Mouse (Mus musculus): ENCODE measurements around the gene Cap2. TPM values are rescaled to one million over a fixed set of nuclear protein-coding genes. Genes with fewer than 3 reads are reported as not detected.

Gene Cap2
- polyA plus RNA-seq, 1 experiment from 2014 or later, result 11.8 TPM

DNA sequence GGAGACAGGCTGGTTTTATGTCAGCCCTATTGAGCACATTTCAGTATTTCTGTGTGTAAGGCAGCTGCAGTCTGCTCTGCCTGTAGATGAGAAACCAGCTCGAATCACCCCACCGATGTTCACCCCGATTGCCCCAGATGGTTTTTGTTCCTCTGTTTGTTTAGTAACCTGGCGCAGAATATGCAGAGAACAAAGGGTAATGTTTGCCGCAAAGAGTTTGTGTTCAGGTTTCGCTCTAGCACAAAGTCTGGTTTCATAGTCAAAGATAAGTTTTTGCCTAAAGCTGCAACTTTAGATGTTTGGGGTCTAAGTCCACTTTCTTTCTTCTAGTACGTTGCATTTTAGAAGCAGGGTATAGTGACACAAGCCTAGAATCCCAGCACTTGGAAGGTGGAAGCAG, 151.0 kb downstream of the Cap2 start:
- Histone ChIP-seq H3K27ac (ENCODE audit: low read length) (no peak overlapping the region), H3K4me1 (replicated peaks; ENCODE audit: control insufficient read depth, insufficient read depth, low read length) (no peaks in the 10 kb centered on the region), H3K36me3 (ENCODE audit: control insufficient read depth, insufficient read depth, low read length) (no peaks in the 10 kb centered on the region), H3K9me3 (ENCODE audit: control insufficient read depth, low read length) (no peaks in the 10 kb centered on the region), H3K27me3 (ENCODE audit: control insufficient read depth, insufficient read depth, low read depth, low read length) (no peaks in the 10 kb centered on the region), H3K9ac (ENCODE audit: low read length) (no peak overlapping the region), H3K4me3 (ENCODE audit: low read length) (no peak overlapping the region), H3K4me2 (ENCODE audit: low read depth, low read length) (no peak overlapping the region)
- ATAC-seq (ENCODE audit: low read depth), result no peak
- 82% methylated on average over 7 of the region's 7 CpGs for WGBS

DNA sequence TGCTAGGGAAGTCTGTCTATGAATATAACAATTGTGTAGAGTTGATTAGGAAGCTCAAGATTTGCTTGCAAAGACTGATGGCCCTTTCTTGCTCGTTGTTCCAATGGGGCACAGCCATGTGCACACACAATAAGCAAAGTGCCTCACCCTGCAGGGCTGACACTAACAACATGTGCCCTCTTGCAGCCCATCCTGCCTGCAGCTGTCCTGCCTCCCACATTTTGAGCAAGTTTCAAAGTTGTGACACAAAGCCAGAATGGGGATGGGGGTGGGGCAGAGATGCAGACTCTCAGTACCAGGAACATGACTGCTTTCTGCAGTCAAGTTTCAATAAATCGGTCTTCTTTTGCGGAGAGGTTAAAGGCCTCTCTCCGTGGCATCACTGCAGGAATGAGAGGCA, 152.0 kb downstream of the Cap2 start:
- Histone ChIP-seq H3K4me2 (ENCODE audit: low read depth, low read length) (no peak overlapping the region), H3K4me1 (replicated peaks; ENCODE audit: control insufficient read depth, insufficient read depth, low read length) (no peaks in the 10 kb centered on the region), H3K36me3 (ENCODE audit: control insufficient read depth, insufficient read depth, low read length) (no peaks in the 10 kb centered on the region), H3K9me3 (ENCODE audit: control insufficient read depth, low read length) (no peaks in the 10 kb centered on the region), H3K4me3 (ENCODE audit: low read length) (no peak overlapping the region), H3K9ac (ENCODE audit: low read length) (no peak overlapping the region), H3K27ac (ENCODE audit: low read length) (no peak overlapping the region), H3K27me3 (ENCODE audit: control insufficient read depth, insufficient read depth, low read depth, low read length) (no peaks in the 10 kb centered on the region)
- WGBS, result 67% methylated on average over 4 of the region's 4 CpGs
- no peak for ATAC-seq (ENCODE audit: low read depth)

DNA sequence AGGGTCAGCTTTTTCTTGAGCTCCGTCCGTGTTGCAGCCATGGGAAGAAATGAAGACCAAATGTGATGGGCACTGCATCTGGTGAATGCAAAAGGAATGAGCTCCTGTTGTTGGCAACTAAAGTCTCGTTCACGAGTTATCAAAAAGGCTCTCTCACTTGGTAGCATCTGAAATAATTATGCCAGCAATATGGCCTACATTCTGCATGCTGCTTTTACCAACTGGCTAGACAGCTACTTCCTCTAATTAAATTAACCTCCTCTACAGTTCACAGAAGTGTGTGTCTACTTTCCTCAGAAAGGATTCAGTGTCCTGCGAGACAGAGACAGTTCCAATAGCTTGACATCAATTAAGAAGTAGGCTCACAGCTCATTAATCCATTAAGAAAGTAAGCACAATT, 152.9 kb downstream of the Cap2 start:
- ATAC-seq (ENCODE audit: low read depth), result no peak
- no peak overlapping the region for H3K4me2 ChIP-seq (ENCODE audit: low read depth, low read length)
- no peak overlapping the region for H3K9ac ChIP-seq (ENCODE audit: low read length)
- H3K27ac ChIP-seq (ENCODE audit: low read length), result no peak overlapping the region
- no peaks in the 10 kb centered on the region for H3K36me3 ChIP-seq (ENCODE audit: control insufficient read depth, insufficient read depth, low read length)
- no peaks in the 10 kb centered on the region for H3K27me3 ChIP-seq (ENCODE audit: control insufficient read depth, insufficient read depth, low read depth, low read length)
- peaks cover 2% of the 10 kb centered on the region; the same call in 1 of the 2 replicates for H3K9me3 ChIP-seq (ENCODE audit: control insufficient read depth, low read length)
- no peaks in the 10 kb centered on the region for H3K4me1 ChIP-seq (replicated peaks; ENCODE audit: control insufficient read depth, insufficient read depth, low read length)
- WGBS, result 87% methylated on average over 5 of the region's 5 CpGs
- H3K4me3 ChIP-seq (ENCODE audit: low read length), result no peak overlapping the region

DNA sequence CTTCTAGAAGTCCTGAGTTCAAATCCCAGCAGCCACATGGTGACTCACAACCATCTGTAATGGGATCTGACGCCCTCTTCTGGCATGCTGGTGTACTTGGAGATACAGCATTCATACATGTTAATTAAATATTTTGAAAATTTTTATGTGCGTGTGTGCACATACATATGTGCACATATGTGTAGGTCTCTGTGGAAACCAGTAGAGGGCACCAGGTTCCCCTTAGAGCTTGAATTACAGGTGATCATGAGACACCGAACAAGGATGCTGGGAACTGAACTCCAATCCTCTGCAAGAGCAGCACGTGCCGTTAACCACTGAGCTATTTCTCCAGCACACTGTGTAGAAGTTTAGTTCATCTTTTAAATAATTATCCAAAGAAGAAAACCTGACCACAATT, 157.6 kb downstream of the Cap2 start:
- no peak for ATAC-seq (ENCODE audit: low read depth)

DNA sequence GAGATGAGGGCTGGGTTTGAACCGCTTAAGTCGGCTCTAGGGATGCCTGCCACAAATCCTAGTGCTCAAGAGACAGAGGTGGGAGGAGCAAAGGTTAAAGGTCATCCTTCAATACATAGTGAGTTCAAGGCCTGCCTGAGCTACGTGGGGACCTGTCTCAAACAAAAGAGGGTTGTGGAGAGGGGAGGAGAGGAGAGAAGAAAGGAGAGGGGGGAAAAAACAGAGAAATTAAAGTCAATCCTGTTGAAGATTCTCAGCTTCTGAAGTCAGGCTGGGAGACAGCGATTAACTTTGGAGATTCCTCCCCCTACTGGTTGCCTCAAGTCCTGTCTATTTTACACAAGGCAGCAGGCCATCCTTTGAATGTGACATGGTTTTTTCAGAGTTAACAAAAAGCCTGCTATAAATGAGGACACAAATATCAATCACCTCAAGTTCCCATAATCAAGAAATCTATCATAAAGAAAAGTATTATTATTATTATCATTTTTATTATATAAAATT, 161.9 kb downstream of the Cap2 start:
- H3K4me2 ChIP-seq (ENCODE audit: low read depth, low read length), result no peak overlapping the region
- ATAC-seq (ENCODE audit: low read depth), result no peak
- H3K36me3 ChIP-seq (ENCODE audit: control insufficient read depth, insufficient read depth, low read length), result no peaks in the 10 kb centered on the region
- H3K4me1 ChIP-seq (replicated peaks; ENCODE audit: control insufficient read depth, insufficient read depth, low read length), result no peaks in the 10 kb centered on the region; the same call in 1 of the 2 replicates
- H3K27me3 ChIP-seq (ENCODE audit: control insufficient read depth, insufficient read depth, low read depth, low read length), result no peaks in the 10 kb centered on the region
- WGBS, result 32% methylated on average over 4 of the region's 4 CpGs
- no peak overlapping the region for H3K27ac ChIP-seq (ENCODE audit: low read length)
- peaks cover 2% of the 10 kb centered on the region; the same call in 1 of the 2 replicates for H3K9me3 ChIP-seq (ENCODE audit: control insufficient read depth, low read length)
- no peak overlapping the region for H3K9ac ChIP-seq (ENCODE audit: low read length)
- no peak overlapping the region for H3K4me3 ChIP-seq (ENCODE audit: low read length)

More for the DNA sequence above, 157.6 kb downstream of the Cap2 start:
- H3K27ac ChIP-seq (ENCODE audit: low read length), result no peak overlapping the region
- H3K36me3 ChIP-seq (ENCODE audit: control insufficient read depth, insufficient read depth, low read length), result no peaks in the 10 kb centered on the region
- H3K9ac ChIP-seq (ENCODE audit: low read length), result no peak overlapping the region
- peaks cover 2% of the 10 kb centered on the region; the same call in 1 of the 2 replicates for H3K9me3 ChIP-seq (ENCODE audit: control insufficient read depth, low read length)
- no peaks in the 10 kb centered on the region for H3K4me1 ChIP-seq (replicated peaks; ENCODE audit: control insufficient read depth, insufficient read depth, low read length)
- WGBS, result 87% methylated on average over 5 of the region's 5 CpGs
- no peak overlapping the region for H3K4me2 ChIP-seq (ENCODE audit: low read depth, low read length)
- H3K4me3 ChIP-seq (ENCODE audit: low read length), result no peak overlapping the region
- H3K27me3 ChIP-seq (ENCODE audit: control insufficient read depth, insufficient read depth, low read depth, low read length), result no peaks in the 10 kb centered on the region

DNA sequence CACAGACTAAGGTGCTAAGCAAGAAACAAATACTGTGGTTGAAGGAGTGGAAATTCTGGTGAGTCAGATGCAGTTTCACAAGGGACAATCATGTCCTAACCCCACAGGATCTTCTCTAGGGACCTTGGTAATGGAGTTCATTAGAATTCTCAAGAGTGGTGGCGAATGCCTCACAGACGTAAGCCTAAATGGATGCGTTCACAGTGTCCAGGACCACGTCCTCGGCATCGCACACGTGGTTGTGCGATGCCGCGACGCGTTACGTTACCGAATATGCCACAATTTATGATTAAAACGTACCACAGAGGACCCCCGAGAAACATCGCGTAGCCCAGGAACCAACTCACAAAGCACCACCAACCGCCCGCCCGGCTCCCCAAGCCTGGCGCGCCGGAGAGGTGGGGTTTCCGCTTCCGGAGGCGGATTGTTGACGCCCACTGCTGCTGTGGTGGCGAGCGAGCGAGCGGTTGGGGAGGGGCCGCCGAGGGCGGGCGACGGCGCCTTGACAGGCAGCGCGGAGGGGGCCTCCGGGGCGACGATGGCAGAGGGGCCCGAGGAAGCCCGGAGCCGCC, 167.5 kb downstream of the Cap2 start, which contains the start of gene Fam8a1:
Fam8a1 (plus strand) TSS at position 475 of the 572 bp plus-strand sequence.
- 1% methylated on average over 46 of the region's 46 CpGs for WGBS
- H3K4me1 ChIP-seq (replicated peaks; ENCODE audit: control insufficient read depth, insufficient read depth, low read length), result peaks cover 8% of the 10 kb centered on the region
- H3K9ac ChIP-seq (ENCODE audit: low read length), result peak within 1 kb of the TSS; percentile 90
- H3K4me2 ChIP-seq (ENCODE audit: low read depth, low read length), result peak within 1 kb of the TSS; percentile 90
- ATAC-seq (ENCODE audit: low read depth), result peak; percentile 97
- peak within 1 kb of the TSS; percentile 90 for H3K4me3 ChIP-seq (ENCODE audit: low read length)
- peaks cover 5% of the 10 kb centered on the region for H3K36me3 ChIP-seq (ENCODE audit: control insufficient read depth, insufficient read depth, low read length)
- peak within 1 kb of the TSS; percentile 72 for H3K27ac ChIP-seq (ENCODE audit: low read length)
- no peaks in the 10 kb centered on the region for H3K9me3 ChIP-seq (ENCODE audit: control insufficient read depth, low read length)
- H3K27me3 ChIP-seq (ENCODE audit: control insufficient read depth, insufficient read depth, low read depth, low read length), result no peaks in the 10 kb centered on the region

DNA sequence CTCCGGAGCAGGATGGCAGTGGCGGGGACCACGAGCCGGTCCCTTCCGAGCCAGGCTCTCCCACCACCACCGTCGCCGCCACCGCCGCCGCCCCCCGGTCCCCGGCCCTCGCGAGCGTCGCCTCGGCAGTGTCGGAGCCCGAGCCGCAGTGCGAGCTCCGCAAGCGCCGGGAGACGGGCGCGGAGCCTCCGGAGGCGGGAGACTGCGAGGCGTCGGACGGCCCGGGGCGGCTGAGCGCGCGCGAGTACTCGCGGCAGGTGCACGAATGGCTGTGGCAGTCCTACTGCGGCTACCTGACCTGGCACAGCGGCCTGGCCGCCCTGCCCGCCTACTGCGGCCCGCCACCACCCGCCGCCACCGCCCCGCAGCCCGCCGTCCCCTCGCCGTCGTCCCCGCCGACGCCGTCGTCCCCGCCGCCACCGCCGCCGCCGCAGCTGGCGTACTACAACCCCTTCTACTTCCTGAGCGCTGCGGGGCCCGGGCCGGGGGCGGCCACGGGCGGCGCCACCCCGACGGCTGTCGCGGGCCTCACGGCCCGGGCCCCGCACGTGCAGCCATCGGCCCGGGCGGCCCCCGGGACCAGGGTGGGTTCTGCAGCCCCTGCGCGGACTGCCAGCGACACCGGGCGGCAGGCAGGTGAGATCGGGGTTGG, 168.1 kb downstream of the Cap2 start:
- peak overlapping the region; percentile 90 for H3K4me2 ChIP-seq (ENCODE audit: low read depth, low read length)
- peak; percentile 75 for ATAC-seq (ENCODE audit: low read depth)
- H3K9ac ChIP-seq (ENCODE audit: low read length), result peak overlapping the region; percentile 90
- peaks cover 8% of the 10 kb centered on the region for H3K4me1 ChIP-seq (replicated peaks; ENCODE audit: control insufficient read depth, insufficient read depth, low read length)
- peaks cover 5% of the 10 kb centered on the region for H3K36me3 ChIP-seq (ENCODE audit: control insufficient read depth, insufficient read depth, low read length)
- peak overlapping the region; percentile 90 for H3K4me3 ChIP-seq (ENCODE audit: low read length)
- peak overlapping the region; percentile 72 for H3K27ac ChIP-seq (ENCODE audit: low read length)
- no peaks in the 10 kb centered on the region for H3K9me3 ChIP-seq (ENCODE audit: control insufficient read depth, low read length)
- H3K27me3 ChIP-seq (ENCODE audit: control insufficient read depth, insufficient read depth, low read depth, low read length), result no peaks in the 10 kb centered on the region
- under 1% methylated on average over 42 of the region's 96 CpGs for whole genome bisulfite sequencing

DNA sequence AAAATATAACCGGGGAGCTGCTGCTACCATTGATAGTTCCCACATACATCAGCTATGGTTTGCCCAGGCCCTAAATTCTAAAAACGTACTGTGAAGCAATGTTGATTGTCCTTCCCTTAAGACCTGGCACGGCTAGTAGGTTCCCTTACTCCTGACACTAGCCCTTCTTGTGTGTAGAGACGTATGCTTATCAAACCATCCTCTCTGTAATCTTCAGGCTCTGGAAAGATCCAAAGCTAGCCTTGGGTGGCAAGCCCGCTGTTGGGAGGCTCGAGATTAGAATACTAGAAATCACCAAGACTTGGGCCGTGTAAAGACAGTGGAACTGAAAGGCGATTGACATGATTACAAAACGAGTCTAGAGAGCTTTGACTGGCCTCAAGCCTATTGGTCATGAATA, 168.9 kb downstream of the Cap2 start:
- Histone ChIP-seq H3K27ac (ENCODE audit: low read length) (no peak overlapping the region), H3K4me2 (ENCODE audit: low read depth, low read length) (peak overlapping the region; percentile 90), H3K9ac (ENCODE audit: low read length) (peak overlapping the region; percentile 90), H3K36me3 (ENCODE audit: control insufficient read depth, insufficient read depth, low read length) (peaks cover 5% of the 10 kb centered on the region), H3K4me1 (replicated peaks; ENCODE audit: control insufficient read depth, insufficient read depth, low read length) (peaks cover 8% of the 10 kb centered on the region), H3K27me3 (ENCODE audit: control insufficient read depth, insufficient read depth, low read depth, low read length) (no peaks in the 10 kb centered on the region), H3K9me3 (ENCODE audit: control insufficient read depth, low read length) (no peaks in the 10 kb centered on the region), H3K4me3 (ENCODE audit: low read length) (peak overlapping the region; percentile 90)
- no peak for ATAC-seq (ENCODE audit: low read depth)
- 53% methylated on average over 9 of the region's 9 CpGs for WGBS

DNA sequence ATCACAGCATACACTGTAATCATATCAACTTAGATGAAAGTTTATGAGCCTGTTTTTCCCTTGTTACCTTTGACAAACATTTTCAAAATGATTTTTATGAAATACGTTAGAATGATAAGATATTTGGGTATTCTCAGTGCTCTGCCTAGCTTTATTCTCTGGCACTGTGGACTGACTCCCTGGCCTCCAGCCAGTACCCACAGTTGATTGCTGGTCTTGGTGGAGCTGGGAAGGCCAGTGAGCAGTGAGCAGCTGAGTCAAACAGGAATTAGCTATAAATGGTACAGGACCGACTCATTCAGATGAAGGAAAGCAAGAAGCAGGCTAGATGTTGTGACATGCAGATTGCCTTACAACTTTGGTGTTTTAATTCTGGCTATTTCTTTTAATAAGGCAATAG, 173.0 kb downstream of the Cap2 start:
- no peak overlapping the region for H3K4me2 ChIP-seq (ENCODE audit: low read depth, low read length)
- peaks cover 16% of the 10 kb centered on the region for H3K36me3 ChIP-seq (ENCODE audit: control insufficient read depth, insufficient read depth, low read length)
- no peaks in the 10 kb centered on the region for H3K9me3 ChIP-seq (ENCODE audit: control insufficient read depth, low read length)
- no peak overlapping the region for H3K9ac ChIP-seq (ENCODE audit: low read length)
- H3K27ac ChIP-seq (ENCODE audit: low read length), result no peak overlapping the region
- no peaks in the 10 kb centered on the region for H3K27me3 ChIP-seq (ENCODE audit: control insufficient read depth, insufficient read depth, low read depth, low read length)
- no peak for ATAC-seq (ENCODE audit: low read depth)
- no peak overlapping the region for H3K4me3 ChIP-seq (ENCODE audit: low read length)
- 77% methylated on average over 2 of the region's 2 CpGs for WGBS
- H3K4me1 ChIP-seq (replicated peaks; ENCODE audit: control insufficient read depth, insufficient read depth, low read length), result peaks cover 8% of the 10 kb centered on the region

Data from lung, embryonic 16.5 days (tissue).